Mouse (Mus musculus): ENCODE data around the gene Tiam1. TPM values are rescaled to one million over a fixed set of nuclear protein-coding genes. Genes with fewer than 3 reads are reported as not detected.

Tiam1 gene
- total RNA-seq, 2 experiments from 2014 or later: 56.4 to 59.2 TPM

DNA sequence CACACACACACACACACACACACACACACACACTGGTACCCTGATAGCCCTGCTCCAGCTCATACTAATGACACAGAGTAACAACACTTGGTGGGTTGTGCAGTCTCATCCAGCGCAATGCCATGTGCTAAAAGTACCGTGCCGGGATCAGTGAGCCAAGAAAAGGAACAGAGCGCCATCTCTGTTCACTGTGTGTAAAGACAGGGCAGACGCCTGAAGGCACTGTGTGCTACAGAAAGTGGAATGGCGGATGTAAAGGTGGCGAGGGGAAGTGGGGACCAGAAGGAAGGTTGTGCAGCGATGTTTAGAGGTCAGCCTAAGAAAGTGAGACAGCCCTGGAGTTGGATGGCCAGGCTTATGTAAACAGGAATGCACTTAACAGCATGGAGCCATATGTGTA is 221.1 kb downstream of the Tiam1 start:
- DNase-seq (ENCODE audit: low spot score in 2 of 2): no peak

DNA sequence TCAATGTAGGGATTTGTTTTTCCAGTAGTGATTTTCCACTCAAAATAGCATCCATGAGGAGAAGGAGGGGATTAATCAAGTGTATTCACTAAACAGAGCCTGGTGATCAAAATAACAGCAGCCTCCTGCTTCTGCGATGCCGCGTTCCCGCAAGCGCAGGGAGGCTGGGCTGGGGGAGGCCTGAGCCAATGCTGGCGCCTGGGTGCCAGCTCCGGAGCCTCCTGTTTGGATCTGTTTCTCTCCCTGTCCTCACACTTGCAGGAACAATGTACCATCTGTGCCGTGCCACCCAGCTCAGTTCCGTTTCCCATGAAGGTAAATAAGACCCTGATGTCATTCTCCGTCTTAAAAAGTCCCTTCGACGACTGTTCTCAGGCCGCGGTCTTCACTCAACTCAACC is 222.2 kb downstream of the Tiam1 start:
- no peak for DNase-seq (ENCODE audit: low spot score in 2 of 2)

DNA sequence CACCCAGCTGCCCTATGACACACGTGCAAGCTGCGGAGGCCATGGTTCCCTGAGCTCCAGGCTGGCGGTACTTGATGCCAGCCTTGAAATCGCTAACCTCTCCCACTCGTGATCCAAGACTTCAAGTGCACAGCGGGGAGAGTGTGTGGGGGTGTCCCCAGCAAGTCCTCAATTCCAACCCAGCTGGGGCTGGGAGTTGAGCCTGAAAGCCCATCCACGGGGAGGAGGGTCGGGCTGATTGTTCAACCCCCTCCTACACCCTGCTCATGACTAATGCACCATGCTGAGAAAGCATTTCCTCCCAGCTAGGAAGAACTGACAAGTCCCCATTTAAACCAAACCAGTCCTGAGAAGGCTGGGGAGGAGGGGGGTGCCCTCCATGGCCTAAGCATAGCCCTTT is 223.2 kb downstream of the Tiam1 start:
- DNase-seq (ENCODE audit: low spot score in 2 of 2): no peak

DNA sequence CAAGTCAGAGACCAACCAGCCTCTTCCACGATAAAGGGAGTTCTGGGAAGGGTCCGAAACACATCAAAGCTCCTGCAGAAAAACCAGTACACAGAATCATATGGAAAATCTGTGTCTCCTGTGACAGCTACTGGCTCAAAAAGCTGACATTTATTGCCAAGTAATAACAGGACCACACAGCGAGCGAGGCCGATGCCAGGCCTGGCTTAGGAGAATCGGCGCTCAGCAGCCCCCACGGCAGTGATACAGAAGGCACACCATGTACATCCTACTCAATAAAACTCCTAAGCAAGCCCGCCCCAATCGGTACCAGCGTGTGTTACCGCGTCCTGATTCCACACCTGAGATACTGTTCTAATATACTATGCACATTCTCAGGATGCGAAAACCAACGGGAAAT is 226.2 kb downstream of the Tiam1 start:
- no peak for DNase-seq (ENCODE audit: low spot score in 2 of 2)

DNA sequence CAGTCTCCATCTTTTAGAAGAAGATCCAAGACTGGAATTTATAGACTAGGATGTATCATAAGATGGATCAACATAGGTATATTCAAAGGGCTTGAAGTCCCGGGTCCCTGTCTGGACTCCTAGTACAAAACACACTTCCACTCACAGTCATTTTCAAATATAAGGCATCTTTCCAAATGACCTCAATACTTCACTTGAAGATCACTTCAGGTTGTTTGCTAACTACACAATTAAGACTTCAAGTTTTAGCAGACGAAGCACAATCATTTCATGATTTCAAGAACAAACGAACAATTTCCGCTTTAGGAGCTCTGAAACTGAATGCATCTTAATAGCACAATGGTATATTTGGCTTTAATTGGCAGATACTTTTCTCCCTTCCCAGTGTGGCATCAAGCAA is 228.6 kb downstream of the Tiam1 start:
- no peak for DNase-seq (ENCODE audit: low spot score in 2 of 2)

DNA sequence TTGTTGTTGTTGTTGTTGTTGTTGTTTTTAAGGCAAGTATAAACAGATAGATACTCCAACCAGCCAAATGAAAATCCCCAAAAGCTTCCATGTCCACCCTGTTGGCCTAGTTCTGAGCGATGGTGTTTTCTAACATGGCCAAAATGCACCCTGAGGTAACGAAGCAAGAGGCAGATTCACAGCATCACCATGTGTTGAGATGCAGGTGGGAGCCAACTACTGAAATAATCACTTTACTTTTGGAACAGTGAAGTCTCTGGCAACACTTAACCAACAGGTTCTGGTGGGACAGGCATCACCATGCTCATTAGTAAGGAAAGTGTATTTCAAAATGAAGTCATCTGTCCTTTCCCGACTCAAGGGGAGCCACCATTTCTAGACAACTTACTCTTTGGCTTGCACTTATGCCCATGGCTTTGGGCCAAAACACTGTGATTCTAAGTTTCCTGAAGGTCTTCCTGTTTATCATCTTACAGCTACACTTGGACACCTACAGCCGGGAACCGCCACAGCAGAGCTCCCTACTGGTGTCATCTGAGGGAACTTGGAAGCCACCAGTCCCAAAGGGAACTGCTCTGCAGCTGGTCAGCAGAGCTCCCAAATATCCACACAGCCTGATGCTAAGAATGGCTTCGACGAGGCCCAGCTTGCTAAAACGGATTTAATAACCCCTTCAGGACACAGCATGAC is 230.7 kb downstream of the Tiam1 start:
- DNase-seq (ENCODE audit: low spot score in 2 of 2): no peak

DNA sequence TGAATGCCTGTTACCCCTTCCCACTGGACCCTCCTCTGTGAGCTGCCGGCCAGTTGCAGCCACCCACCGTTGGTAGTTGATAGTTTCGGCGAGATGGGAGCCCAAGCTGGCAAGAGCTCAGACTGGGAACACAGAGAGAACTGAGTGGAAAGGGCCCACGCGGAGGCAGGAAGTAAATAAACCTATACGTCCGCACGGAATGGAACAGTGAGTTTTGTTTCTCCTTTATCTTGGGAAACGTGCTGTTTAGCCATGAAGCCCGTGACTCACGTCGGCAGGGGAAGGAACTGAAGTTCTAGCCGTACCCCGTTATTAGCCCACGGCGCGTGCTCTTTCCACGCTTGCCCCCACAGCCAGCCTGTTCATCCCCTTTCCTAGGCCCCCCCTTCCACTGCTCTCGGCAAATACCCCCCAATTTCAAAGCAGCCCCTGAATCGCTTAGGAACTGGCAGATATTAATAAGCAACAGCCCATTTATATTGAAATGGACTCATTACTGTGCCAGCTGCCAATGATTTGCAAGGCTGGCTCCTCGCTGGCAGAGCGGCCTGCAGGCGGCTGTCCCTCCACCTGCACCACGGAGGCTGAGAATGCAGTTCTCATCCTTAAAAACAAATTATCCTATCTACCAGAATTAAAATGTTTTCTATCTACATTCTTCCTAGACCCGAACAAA is 234.0 kb downstream of the Tiam1 start:
- DNase-seq (ENCODE audit: low spot score in 2 of 2): no peak

DNA sequence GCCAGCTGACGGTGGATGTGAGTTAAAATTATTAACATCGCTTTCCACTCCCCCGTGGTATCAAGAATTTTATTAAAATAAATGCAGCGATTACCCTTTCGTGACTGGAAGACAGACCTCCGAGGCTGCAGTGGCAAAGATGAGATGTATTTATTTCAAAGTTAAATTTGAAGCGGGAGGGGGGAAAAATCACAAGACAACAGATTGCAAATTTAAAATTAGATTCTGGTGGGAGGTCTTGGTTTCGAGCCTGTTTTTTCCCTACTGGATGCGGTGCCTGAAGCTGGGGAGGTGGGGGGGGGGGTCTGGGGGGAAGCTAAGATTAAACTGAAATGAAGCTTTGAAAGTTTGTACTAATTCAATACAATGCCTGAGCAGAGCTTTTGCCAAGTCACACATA is 235.9 kb downstream of the Tiam1 start:
- no peak for DNase-seq (ENCODE audit: low spot score in 2 of 2)

DNA sequence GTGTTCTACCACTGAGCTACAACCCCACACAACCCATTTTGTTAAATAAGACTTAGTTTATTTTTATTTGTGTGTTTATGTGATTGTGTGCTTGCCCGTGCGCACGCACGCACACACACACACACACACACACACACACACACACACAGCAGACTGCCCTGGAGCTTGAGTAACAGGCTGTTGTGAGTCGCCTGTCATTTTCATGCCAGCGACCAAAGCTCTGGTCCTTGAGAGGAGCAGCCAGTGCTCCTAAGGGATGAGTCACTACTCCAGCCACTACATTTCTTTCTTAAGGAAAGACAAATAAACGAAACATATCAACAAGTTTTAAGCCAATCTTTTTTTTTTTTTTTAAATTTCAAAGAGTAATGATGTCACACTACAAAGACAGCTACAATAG is 236.7 kb downstream of the Tiam1 start:
- DNase-seq (ENCODE audit: low spot score in 2 of 2): no peak

DNA sequence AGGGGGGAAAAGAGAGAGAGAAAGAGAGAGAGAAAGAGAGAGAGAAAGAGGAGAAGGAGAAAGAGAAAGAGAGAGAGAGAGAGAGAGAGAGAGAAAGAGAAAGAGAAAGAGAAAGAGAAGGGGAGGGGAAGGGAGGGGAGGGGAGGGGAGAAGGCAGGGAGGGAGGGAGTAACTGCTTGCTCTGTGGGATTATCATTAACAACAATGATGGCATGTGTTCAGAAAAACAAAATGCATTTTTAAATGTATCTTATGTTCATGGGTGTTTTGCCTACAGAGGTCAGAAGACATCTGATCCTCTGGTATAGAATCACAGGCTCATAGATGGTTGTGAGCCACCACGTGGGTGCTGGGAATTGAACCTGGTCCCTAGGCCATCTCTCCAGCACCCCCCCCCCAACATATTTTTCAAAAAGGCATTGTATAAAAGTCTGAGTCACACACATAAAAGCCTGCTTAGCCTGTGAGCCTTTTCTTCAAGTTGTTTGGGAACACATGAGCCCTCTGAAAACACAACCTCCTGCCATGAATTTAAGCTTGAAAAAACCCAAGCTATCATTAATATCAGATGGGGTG is 237.8 kb downstream of the Tiam1 start:
- no peak for DNase-seq (ENCODE audit: low spot score in 2 of 2)

DNA sequence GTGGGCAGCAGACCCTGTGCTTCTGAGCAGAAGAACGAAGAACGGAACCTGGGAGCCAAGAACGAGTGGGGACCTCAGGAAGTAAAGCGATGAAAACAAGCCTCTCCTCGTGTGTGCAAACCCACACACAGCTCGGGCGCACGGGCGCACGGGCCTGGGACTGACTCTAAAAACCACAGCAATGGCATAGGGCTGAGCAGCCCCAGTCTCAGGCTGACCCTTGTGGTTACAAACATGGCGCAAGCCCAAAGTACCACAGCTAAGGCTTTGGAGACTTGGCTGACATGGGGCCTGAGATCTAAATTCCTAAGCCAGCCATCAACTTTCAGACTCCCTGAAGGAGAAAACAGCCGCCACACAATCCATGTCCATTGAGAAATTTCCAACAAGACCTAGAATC is 239.4 kb downstream of the Tiam1 start:
- no peak for DNase-seq (ENCODE audit: low spot score in 2 of 2)

DNA sequence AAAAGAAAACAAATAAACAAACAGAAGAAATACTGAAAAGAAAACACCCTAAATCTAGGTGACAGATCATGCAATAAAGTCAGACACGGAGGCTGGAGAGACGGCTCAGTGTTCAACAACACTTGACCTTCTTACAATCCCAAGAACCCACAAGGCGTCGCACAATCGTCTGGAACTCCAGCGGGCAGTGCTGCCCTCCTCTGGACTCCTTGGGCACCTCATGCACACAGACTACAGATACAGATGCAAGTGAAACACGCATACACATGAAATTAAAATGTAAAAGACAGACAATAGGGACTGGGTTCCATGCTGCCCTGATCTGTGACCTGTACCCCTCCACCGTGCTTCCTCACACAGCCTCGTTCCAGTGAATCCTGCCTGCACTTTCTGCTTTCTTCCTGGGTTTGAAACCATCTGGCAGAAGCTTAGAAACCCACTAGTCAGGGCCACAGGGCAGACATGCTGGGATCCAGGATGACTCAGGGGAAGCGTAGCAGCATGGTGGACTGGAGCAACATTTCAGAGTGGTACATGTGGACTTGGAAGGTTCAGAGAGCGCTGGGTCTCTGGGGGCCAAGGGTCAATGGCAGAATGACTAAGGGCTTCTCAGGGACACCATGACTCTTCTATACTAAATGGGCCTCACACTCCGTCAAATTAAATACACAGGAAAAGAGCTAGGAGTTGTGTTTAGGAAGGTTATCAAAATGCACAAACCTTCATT is 240.8 kb downstream of the Tiam1 start:
- DNase-seq (ENCODE audit: low spot score in 2 of 2): no peak

DNA sequence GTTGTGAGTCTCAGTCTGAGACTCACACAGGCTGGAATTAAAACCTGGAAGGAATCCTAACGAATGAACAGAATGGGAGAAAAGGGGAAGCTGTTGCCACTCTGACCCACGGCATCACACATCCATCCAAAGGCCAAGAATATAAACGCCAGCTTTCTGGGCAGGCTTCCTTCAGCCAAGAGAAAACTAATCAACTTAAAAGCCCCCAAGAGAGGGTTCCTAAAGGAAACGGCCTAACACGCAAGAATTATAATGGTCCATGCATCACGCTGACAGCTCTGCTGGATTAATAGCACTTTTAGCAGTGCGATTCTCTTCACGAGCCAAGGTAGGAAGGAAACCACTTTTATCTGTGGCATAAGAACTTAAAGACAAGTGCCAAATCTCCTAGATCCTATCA is 242.9 kb downstream of the Tiam1 start:
- no peak for DNase-seq (ENCODE audit: low spot score in 2 of 2)

DNA sequence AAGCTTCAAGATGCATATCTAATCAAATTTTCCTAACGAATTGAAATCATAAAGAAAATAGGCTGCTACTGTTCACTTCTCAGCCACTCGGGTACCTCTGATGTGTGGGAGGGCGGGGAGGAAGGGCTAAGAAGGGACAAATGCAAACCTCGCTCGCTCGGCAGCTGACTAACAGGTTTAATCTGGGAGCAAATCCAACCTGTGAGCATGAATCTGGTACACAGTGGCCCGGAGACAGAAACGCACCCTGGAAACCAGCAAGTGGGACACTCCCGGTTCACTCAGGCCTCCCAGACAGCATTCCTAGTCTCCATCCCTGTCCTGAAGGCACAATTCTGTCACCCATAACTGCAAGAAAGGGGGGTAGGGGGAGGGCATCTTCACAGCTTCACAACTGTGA is 244.4 kb downstream of the Tiam1 start:
- no peak for DNase-seq (ENCODE audit: low spot score in 2 of 2)

DNA sequence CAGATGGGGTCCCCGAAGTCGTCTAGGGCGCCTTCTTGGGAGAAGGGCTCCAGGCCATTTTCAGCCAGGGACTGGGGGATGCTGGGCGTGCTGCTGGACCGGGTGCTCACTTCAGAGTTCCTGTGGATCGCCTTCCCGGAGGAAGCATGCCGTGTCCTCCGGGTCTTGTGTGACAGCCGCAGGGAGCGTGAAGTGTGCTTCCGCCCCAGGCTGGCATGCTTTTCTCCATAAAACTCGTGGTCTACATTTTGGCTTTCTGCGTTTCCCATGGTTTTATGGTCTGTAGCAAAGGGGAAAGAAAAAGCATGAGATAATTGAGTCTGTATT is 245.3 kb downstream of the Tiam1 start:
- no peak for DNase-seq (ENCODE audit: low spot score in 2 of 2)

DNA sequence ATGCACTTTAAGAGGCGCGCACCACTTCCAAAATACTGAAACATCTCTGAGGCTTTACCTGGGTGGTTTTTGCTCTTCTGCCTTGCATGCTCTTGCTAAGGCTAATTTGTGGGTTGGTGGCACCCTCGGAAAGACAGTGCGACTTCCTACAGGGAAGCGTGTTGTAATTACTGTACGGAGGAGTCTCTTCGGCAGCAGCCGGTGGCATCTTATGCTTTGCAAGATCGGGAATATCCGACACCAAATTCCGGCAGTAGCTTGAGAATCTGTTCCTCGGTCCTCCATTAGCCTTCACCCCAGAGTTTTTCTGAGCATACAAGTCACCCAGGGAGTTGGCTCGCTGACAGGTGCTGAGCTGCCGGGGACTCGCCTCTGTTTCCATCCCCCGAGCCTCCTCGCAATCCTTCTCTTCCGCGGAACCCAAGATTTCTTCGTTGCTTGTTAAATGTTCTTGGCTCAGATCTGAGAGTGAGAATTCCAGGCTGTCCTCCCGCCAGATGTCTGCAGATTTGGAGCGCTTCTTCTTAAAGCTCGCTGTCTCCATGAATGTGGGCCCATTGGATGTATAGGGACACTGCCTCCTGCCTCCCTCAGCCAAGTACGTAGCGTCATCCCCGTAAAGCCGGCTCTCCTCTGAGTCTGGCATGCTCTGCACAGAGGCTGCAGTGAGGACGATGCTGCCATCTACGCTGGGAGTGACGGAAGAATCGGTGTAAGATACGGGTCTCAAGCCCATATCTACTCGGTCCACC is 245.8 kb downstream of the Tiam1 start:
- DNase-seq (ENCODE audit: low spot score in 2 of 2): no peak

DNA sequence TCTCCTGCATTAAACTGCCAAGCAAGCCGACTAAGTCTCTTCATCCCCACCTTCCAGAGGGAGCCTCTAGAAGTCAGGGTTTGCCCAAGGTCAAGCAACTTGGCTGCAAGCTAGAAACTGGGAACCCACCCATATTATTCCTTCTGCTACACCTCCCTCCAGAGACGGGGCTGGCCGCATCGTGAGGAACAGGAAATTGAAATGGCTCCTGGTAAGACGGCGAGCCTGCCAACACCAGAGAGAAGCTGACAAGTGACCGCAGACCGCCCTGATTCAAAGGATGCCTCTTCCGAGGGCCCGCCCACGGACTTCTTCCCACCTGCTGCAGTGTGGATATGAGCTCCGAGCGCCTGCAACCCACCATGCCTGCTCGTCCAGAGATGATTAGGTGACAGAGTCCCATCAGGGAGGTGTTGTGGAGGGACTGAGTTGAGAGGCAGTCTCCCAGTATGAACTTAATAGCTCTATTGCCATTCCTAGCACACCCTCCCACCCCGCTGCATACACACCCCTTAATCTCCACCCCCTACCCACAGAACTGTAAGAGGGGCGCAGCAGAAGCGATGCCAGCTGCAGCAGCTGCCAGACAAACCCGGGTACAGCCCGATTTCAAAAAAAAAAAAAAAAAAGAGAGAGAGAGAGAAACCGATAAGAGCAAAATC is 246.6 kb downstream of the Tiam1 start:
- DNase-seq (ENCODE audit: low spot score in 2 of 2): no peak

DNA sequence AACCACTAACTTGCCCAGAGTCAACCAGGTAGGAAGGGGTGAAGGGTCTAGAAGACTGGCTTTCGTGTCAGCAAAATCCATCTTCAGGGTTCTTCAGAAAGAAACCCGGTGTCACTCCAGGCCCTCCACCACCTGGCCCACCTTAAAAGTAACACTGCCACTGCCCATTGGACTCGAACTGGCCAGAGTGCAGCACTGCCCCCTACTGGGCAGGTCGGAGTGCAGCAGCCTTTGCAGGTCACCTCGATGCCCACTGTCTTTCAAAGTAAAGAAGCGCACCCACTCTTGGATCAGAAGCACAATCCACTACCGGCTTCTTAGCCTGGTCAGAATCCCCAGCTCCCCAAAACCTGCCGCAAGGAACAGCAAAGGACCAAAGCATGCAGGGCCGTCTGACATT is 247.2 kb downstream of the Tiam1 start:
- peak in 1 of 2 experiments; percentile 38 for DNase-seq (ENCODE audit: low spot score in 2 of 2)

DNA sequence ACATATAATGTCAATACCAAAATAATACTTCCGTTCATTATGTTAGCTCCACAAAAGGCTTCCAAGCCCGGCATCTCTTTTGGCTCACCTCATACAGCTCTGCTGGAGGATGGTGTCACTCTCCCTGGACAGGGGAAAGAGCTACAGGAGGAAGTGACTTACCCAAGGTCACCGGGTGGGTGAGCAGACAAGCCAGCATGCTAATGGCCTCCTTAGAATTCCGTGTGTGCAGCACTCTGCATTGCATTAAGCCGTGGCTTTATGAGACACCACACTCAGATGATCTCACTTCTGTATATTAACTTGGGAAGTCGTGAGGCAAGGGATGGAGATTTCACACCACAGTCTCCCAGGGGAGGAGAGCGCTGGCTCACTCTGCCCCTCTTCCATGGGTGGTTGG is 248.3 kb downstream of the Tiam1 start:
- DNase-seq (ENCODE audit: low spot score in 2 of 2): no peak

DNA sequence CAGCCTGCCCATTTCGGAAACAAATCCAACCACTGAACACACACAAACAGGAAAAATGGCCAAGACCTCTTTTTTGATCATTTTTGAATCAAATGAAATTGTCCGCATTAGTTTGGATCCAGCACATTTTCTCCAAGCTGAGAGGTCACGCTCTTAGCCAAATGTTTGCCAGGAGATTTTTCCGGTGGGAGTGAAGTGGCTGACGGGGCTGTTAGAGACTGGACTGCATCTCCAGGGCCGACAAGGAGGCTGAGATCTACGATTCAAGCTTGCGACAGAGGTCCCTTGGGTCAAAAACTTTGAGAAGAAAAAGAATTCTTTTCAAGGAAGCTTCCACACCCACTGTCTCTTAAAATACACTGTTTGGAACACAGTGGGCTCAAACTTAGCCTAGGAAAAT is 248.8 kb downstream of the Tiam1 start:
- no peak for DNase-seq (ENCODE audit: low spot score in 2 of 2)

Data from adrenal gland, adult 18-20 months (tissue).